Mouse (Mus musculus) olfactory bulb, adult 2 months (tissue): ENCODE data around the gene Mrm3.

Experiments used
- CTCF ChIP-seq: fragments of 200-500 bp; IDR thresholded peaks from 2 replicates; pipeline ENCODE4 v1.5.1; 2012; ENCODE audit warnings: low read depth, mild to moderate bottlenecking, low read length, moderate library complexity; ENCODE audit not compliant: insufficient read depth
- POLR2A ChIP-seq: fragments of 200-500 bp; IDR thresholded peaks from 2 replicates; pipeline ENCODE4 v1.6.1; 2012; ENCODE audit warnings: mild to moderate bottlenecking, low read depth, low read length, moderate library complexity; ENCODE audit not compliant: insufficient read depth

DNA sequence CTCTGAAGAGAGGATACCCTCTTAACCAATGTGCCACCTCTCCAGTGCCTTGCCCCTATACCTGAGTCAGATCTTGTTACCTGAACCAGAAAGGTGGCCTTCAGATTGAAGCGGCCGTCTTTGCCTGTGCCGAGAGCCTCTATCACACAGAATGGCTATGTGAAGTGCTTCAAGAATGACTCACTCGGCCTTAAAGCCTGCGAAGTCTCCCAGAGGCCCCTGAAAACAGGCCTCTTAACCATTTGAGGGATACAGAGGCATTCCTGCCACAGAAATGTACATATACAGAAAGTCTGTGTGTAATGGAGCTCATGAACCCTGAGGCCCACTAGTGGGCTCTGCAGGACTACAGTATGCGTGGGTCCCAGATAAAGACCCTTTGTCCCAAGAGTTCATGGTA, 40.3 kb downstream of the Mrm3 start:
- TF ChIP-seq CTCF (no peak), POLR2A (no peak)
